Mouse (Mus musculus) cerebellum, adult 2 months (tissue): ENCODE measurements at regions not wholly inside any gene's neighbourhood (a gene's known extent, or its start where the extent isn't known, plus 50 kb on each side); places are given as distances from the start of the nearest gene placed in this dataset.

ENCODE experiments used
- DNase-seq, 2 experiments: peaks; one replicate each; pipeline ENCODE4 v3.0.0; 2021
- H3K27ac ChIP-seq: fragments of 200-500 bp; 2 replicates; pipeline ENCODE4 v1.5.1; 2012; ENCODE audit warnings: low read length, control low read depth, inconsistent platforms; ENCODE audit not compliant: insufficient read depth
- H3K27me3 ChIP-seq: fragments of 200-500 bp; 2 replicates; pipeline ENCODE4 v1.6.1; 2012; ENCODE audit warnings: inconsistent platforms, mild to moderate bottlenecking, low read length, moderate library complexity; ENCODE audit not compliant: control insufficient read depth, insufficient read depth
- H3K4me1 ChIP-seq: fragments of 200-500 bp; 2 replicates; pipeline ENCODE4 v1.6.1; 2011; ENCODE audit warnings: low read length; ENCODE audit not compliant: control insufficient read depth, insufficient read depth
- H3K4me3 ChIP-seq: fragments of 200-500 bp; replicated peaks from 2 replicates; pipeline ENCODE3; 2011; ENCODE audit warnings: mild to moderate bottlenecking, low read depth, low read length, control low read depth; ENCODE audit not compliant: insufficient read depth
- CTCF ChIP-seq: fragments of 200-500 bp; IDR thresholded peaks from 2 replicates; pipeline ENCODE4 v1.5.1; 2011; ENCODE audit warnings: low read depth, mild to moderate bottlenecking, control low read depth, low read length, moderate library complexity, borderline replicate concordance; ENCODE audit not compliant: insufficient read depth
- POLR2A ChIP-seq: fragments of 200-500 bp; IDR thresholded peaks from 2 replicates; pipeline ENCODE4 v1.6.1; 2011; ENCODE audit warnings: low read length, control low read depth, borderline replicate concordance; ENCODE audit not compliant: insufficient read depth
- WGBS: fragments of 180-500 bp; shearing (Covaris S2); methylation state at CpG from one replicate; pipeline ENCODE4 v1.1.7; 2018; 5-methylcytosine and 5-hydroxymethylcytosine counted together

- no peaks in the 10 kb centered on the region for H3K4me1 ChIP-seq
- H3K4me3 ChIP-seq: no peak overlapping the region
- no peak overlapping the region for H3K27ac ChIP-seq
- no peak for DNase-seq
- WGBS: 64% methylated on average over 1 of the region's 1 CpGs
- no peaks in the 10 kb centered on the region for H3K27me3 ChIP-seq
- no peak for TF ChIP-seq CTCF
- no peak for TF ChIP-seq POLR2A
Measured at GRCm38 (mm10) chr12:96509658-96510057, 817.6 kb downstream of the Flrt2 start.

GRCm38 (mm10) chr12:96558824-96559223 lies 866.8 kb downstream of the Flrt2 start:
- no peak for DNase-seq
- no peak overlapping the region for H3K27ac ChIP-seq
- 59% methylated on average over 1 of the region's 1 CpGs for WGBS
- TF ChIP-seq POLR2A: no peak
- no peak for TF ChIP-seq CTCF
- H3K4me1 ChIP-seq: no peaks in the 10 kb centered on the region
- H3K27me3 ChIP-seq: no peaks in the 10 kb centered on the region
- no peak overlapping the region for H3K4me3 ChIP-seq

GRCm38 (mm10) chr12:96594845-96595244 lies 902.8 kb downstream of the Flrt2 start:
- WGBS: 54% methylated on average over 3 of the region's 3 CpGs
- Histone ChIP-seq H3K4me1 (no peaks in the 10 kb centered on the region), H3K27ac (no peak overlapping the region), H3K4me3 (no peak overlapping the region), H3K27me3 (no peaks in the 10 kb centered on the region)
- TF ChIP-seq POLR2A (no peak), CTCF (no peak)
- DNase-seq: no peak

- Histone ChIP-seq H3K4me3 (no peak overlapping the region), H3K27me3 (no peaks in the 10 kb centered on the region), H3K27ac (no peak overlapping the region), H3K4me1 (no peaks in the 10 kb centered on the region)
- 94% methylated on average over 2 of the region's 2 CpGs for WGBS
- DNase-seq: no peak
- TF ChIP-seq POLR2A: no peak
- no peak for TF ChIP-seq CTCF
Measured at GRCm38 (mm10) chr12:96615134-96615533, 923.1 kb downstream of the Flrt2 start.

- TF ChIP-seq POLR2A: no peak
- Histone ChIP-seq H3K4me1 (no peaks in the 10 kb centered on the region), H3K4me3 (no peak overlapping the region), H3K27me3 (no peaks in the 10 kb centered on the region), H3K27ac (no peak overlapping the region)
- WGBS: 82% methylated on average over 4 of the region's 4 CpGs
- no peak for DNase-seq
Measured at GRCm38 (mm10) chr12:96615850-96616249, 923.8 kb downstream of the Flrt2 start.

- 93% methylated on average over 2 of the region's 2 CpGs for WGBS
- TF ChIP-seq POLR2A: no peak
- no peak for TF ChIP-seq CTCF
Measured at GRCm38 (mm10) chr12:96617226-96617625, 925.2 kb downstream of the Flrt2 start.

More at GRCm38 (mm10) chr12:96617226-96617625, 925.2 kb downstream of the Flrt2 start:
- Histone ChIP-seq H3K27ac (no peak overlapping the region), H3K4me1 (no peaks in the 10 kb centered on the region), H3K4me3 (no peak overlapping the region), H3K27me3 (no peaks in the 10 kb centered on the region)
- no peak for DNase-seq
